Mouse (Mus musculus) heart, embryonic 13.5 days (tissue): ENCODE data around the gene Vav2. TPM values are rescaled to one million over a fixed set of nuclear protein-coding genes. Genes with fewer than 3 reads are reported as not detected.

Source experiments
- ATAC-seq: fragments of 200-750 bp; cut with Nextera tagmentation; 2 replicates; pipeline ENCODE4 v1.8.0; 2017; ENCODE audit warnings: moderate TSS enrichment; ENCODE audit not compliant: insufficient number of reproducible peaks, low FRiP score, low TSS enrichment; ENCODE audit errors: extremely low read depth
- H3K27ac ChIP-seq: fragments of 300-500 bp; sonication (generic); replicated peaks from 2 replicates; pipeline ENCODE4 v1.5.1; 2015; ENCODE audit warnings: moderate library complexity, mild to moderate bottlenecking, inconsistent platforms
- H3K27me3 ChIP-seq: fragments of 300-500 bp; sonication (generic); replicated peaks from 2 replicates; pipeline ENCODE4 v1.6.1; 2015; ENCODE audit warnings: mild to moderate bottlenecking, inconsistent platforms
- H3K36me3 ChIP-seq: fragments of 300-500 bp; sonication (generic); 2 replicates; pipeline ENCODE4 v1.6.1; 2015; ENCODE audit warnings: mild to moderate bottlenecking, inconsistent platforms
- H3K4me1 ChIP-seq: fragments of 300-500 bp; sonication (generic); 2 replicates; pipeline ENCODE4 v1.6.1; 2015; ENCODE audit warnings: inconsistent platforms
- H3K4me2 ChIP-seq: fragments of 300-500 bp; sonication (generic); 2 replicates; pipeline ENCODE4 v1.6.1; 2015; ENCODE audit warnings: inconsistent platforms, mild to moderate bottlenecking, moderate library complexity
- H3K4me3 ChIP-seq: fragments of 300-500 bp; sonication (generic); 2 replicates; pipeline ENCODE4 v1.5.1; 2015; ENCODE audit warnings: moderate library complexity, mild to moderate bottlenecking, inconsistent platforms
- H3K9ac ChIP-seq: fragments of 300-500 bp; sonication (generic); 2 replicates; pipeline ENCODE4 v1.6.1; 2015; ENCODE audit warnings: inconsistent platforms, mild to moderate bottlenecking, moderate library complexity
- H3K9me3 ChIP-seq: fragments of 300-500 bp; sonication (generic); 2 replicates; pipeline ENCODE4 v1.6.1; 2016; ENCODE audit warnings: inconsistent platforms
- WGBS: fragments of 180-500 bp; shearing (Covaris S2); methylation state at CpG from one replicate; pipeline ENCODE4 v1.1.7; 2015; ENCODE audit warnings: mixed read lengths; 5-methylcytosine and 5-hydroxymethylcytosine counted together
- polyA plus RNA-seq: library from polyadenylated mRNA; unstranded; fragments of >200 nt; fragmentation: Nextera tagmentation; extraction: Ambion mirVana; gene quantifications from 2 replicates; pipeline ENCODE4 v1.2.1, GENCODE M21; 2015

The Vav2 gene
- polyA plus RNA-seq, 1 experiment from 2014 or later = 2.7 TPM

DNA sequence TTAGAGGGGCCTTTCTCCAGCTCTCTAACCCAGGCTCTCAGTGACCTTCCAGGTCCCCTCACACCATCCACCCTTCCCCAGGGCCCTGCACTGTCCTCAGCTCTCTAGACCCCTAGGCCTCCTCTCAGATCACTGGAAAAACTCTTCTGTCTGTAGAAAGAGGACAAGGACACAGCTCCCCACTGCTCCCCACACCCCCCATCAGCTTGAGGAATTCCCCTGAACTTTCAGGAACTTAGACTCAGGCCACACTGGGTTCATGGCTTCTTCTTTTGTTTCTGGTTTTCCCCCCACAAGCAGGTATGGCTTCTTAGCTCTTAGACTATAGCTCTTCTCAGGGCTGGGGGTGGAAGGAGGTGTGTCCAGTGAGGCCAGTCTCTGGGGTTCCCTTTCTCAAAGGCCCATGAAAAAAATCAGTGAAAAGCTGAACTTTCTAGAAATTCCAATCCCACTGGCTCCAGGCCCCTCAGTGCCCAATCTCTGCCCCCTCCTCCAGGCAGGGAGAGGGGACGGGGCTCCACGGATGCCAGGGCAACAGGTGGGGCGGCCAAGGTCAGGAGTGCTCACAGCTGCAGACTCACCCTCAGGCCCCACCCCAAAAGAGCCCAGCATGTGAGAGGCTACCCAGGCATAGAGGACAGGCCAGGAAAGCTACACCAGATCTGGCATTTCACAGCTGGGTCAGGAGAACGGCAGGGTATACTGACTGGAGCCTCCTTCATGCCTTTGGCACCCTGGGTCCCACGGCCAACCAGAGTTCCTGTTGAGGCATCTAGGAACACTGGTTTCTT lies 21.5 kb downstream of the Vav2 start:
- Histone ChIP-seq H3K27ac (no peak overlapping the region), H3K27me3 (no peaks in the 10 kb centered on the region), H3K9me3 (no peaks in the 10 kb centered on the region), H3K9ac (peak overlapping the region; percentile 28; the same call in 1 of the 2 replicates), H3K36me3 (no peaks in the 10 kb centered on the region), H3K4me1 (peaks cover 38% of the 10 kb centered on the region), H3K4me3 (no peak overlapping the region), H3K4me2 (no peak overlapping the region)
- no peak for ATAC-seq
- 63% methylated on average over 5 of the region's 5 CpGs for WGBS

DNA sequence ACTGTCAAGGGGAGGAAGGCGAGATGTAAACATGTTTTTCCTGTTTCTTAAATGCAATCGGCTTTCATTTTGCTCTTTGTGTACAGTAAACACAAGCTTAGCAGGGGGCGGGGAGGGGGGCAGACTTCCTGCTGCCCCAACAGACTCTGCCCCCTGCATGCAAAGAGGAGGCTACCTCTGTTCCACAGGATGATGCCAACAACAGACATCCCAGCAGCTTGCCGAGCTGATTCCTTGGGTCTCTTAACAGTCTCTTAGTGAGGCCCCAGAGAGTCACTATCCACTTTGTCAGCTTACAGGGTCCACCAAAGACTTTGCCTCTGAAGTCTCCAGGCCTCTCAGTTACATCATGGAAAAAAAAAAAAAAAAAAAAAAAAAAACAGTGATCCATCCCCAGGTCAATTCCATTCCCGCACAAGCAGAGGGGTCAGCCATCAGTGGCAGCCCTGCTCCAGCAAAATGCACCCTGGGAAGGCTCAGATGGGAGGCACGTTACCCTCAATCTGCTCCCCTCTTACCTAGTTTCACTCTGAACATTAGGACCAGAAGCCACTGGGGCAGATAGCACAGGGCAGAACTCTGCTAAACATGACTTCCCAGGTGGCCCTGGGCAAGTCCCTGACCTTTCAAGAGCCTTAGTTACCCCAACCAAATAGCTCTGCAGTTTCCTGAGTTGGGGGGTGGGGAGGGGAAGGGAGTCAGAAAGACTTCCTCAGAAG lies 22.3 kb downstream of the Vav2 start:
- H3K9ac ChIP-seq = peak overlapping the region; percentile 28; the same call in 1 of the 2 replicates
- WGBS = 51% methylated on average over 6 of the region's 6 CpGs
- no peak overlapping the region for H3K27ac ChIP-seq
- H3K4me3 ChIP-seq = no peak overlapping the region
- no peaks in the 10 kb centered on the region for H3K27me3 ChIP-seq
- no peaks in the 10 kb centered on the region for H3K9me3 ChIP-seq
- H3K36me3 ChIP-seq = peaks cover 4% of the 10 kb centered on the region; the same call in 1 of the 2 replicates
- no peak for ATAC-seq
- peaks cover 38% of the 10 kb centered on the region for H3K4me1 ChIP-seq
- H3K4me2 ChIP-seq = no peak overlapping the region

DNA sequence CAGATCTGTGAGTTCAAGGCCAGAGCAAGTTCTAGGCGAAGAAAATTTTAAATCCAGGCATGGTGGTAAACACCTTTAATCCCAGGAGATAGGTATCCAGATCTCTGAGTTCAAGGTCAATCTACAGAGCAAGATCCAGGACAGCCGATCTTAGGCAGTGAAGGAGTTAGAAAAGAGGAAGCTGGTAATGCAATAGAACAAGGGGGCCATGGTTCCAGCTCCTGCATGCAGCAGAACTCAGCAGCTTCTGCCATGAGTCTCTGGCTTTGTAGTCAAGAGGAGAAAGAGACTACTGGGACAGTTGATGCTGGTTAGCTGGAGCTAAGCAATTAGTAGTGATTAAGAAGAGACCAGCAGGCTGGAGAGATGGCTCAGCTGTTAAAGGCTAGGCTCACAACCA lies 25.3 kb downstream of the Vav2 start:
- Histone ChIP-seq H3K4me1 (peaks cover 31% of the 10 kb centered on the region), H3K4me3 (no peak overlapping the region), H3K27me3 (peaks cover 6% of the 10 kb centered on the region; the same call in 1 of the 2 replicates), H3K4me2 (no peak overlapping the region), H3K27ac (no peak overlapping the region), H3K9ac (no peak overlapping the region), H3K9me3 (no peaks in the 10 kb centered on the region), H3K36me3 (peaks cover 10% of the 10 kb centered on the region; the same call in 1 of the 2 replicates)
- 77% methylated on average over 2 of the region's 2 CpGs for WGBS
- no peak for ATAC-seq

DNA sequence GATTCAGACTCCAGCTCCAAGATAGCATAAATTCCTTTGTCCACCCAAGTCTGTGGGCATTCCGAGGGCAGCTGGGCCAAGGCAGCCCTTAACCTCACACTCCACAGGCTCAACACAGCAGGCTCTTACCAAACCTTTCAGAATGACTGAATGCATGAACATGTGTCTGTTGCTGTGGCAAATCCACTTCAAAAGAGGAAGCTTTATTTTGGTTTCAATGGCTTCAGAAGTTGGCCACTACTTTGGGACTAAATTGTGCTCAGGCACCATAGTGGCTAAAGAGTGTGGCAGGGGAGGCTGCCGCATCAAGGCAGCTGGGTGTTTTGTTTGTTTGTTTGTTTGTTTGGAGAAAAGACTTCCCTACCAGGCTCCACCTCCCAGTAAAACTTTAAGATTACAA lies 26.8 kb downstream of the Vav2 start:
- H3K27me3 ChIP-seq = peaks cover 20% of the 10 kb centered on the region; the same call in 1 of the 2 replicates
- 85% methylated on average over 2 of the region's 2 CpGs for WGBS

DNA sequence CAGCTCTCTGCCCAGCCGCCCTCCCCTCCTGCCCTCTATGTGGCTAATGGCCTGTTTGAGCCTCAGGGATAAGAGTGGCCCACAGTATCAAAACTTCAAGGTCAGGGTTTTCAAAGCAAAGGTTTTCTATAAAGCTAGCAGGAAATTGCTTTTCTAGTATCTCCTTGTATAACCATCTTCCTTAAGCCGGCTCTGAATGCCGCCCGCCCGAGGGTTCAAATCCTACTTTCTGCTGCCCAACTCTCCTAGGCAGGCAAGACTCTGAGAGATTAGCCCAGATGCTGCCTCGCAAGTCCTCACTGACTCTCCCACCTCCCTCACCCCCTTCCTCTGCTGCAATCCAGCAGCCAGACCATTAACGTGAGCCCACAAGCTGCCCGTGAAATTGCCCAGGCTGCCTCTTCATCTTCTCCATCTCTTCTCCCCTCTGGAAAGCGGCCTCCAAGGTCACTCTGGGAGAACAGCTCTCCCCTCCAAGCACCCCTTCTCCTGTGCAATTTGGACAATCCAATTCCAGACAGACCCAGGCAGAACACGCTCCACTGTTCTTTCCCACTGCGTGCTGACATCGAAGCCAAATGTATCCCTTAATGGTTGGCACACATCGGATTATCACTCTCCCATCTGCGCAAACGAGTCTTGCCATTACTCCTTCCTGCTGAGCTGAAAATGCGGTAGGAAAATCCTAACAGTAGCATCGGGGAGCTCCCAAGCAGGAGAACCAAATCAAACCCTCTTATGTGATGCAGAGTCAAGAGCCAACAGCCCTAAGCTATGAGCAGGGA lies 30.0 kb downstream of the Vav2 start:
- peaks cover 10% of the 10 kb centered on the region; the same call in 1 of the 2 replicates for H3K36me3 ChIP-seq
- H3K9ac ChIP-seq = 0 out of 2 replicates have a peak overlapping the region, but pooled peaks have one; percentile 12
- peaks cover 43% of the 10 kb centered on the region for H3K4me1 ChIP-seq
- H3K27me3 ChIP-seq = peaks cover 37% of the 10 kb centered on the region; the same call in 1 of the 2 replicates
- no peak overlapping the region for H3K4me3 ChIP-seq
- 59% methylated on average over 17 of the region's 17 CpGs for WGBS
- H3K27ac ChIP-seq = no peak overlapping the region
- H3K9me3 ChIP-seq = no peaks in the 10 kb centered on the region
- ATAC-seq = no peak
- no peak overlapping the region for H3K4me2 ChIP-seq

More for the DNA sequence above, 26.8 kb downstream of the Vav2 start:
- Histone ChIP-seq H3K4me1 (peaks cover 31% of the 10 kb centered on the region), H3K36me3 (peaks cover 10% of the 10 kb centered on the region; the same call in 1 of the 2 replicates), H3K9me3 (no peaks in the 10 kb centered on the region), H3K4me2 (no peak overlapping the region), H3K27ac (no peak overlapping the region), H3K4me3 (no peak overlapping the region), H3K9ac (no peak overlapping the region)
- ATAC-seq = no peak

DNA sequence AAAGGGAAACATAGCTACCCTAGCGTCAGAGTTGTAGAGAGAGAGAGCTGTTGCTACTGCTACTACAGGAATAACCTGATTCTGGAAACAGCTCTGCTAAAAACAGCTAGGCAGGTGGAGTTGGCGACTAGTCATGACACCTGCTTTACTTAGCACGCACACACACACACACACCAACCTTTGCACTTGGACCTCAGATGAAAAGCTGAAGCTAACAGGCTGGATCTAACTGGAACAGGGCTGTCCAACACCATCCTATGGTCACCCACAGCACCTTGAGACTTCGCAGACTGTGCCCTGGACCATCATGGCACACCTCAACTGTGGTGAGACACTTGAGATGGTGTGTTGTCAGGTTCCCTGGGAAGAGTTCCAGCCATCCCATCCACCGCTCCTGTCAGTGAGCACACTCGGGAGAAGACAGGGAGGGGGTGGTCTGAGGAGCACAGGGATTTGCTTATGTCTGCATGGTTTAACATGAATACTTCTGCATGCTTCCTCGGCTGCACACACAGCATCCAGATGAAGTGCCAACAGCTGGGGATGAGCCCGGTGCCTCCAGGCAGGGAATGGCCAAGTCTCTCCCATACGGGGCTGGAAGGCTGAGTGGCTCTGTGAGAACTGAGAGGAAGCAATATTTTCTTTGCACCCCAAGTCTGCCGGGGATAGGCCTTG lies 32.5 kb downstream of the Vav2 start:
- Histone ChIP-seq H3K4me3 (no peak overlapping the region), H3K4me2 (no peak overlapping the region), H3K27ac (no peak overlapping the region), H3K36me3 (0 out of 2 replicates have a peak, but pooled peaks cover 5% of the 10 kb centered on the region), H3K9me3 (no peaks in the 10 kb centered on the region), H3K27me3 (peaks cover 37% of the 10 kb centered on the region; the same call in 1 of the 2 replicates), H3K9ac (no peak overlapping the region), H3K4me1 (peaks cover 68% of the 10 kb centered on the region)
- WGBS = 58% methylated on average over 10 of the region's 10 CpGs
- ATAC-seq = no peak

DNA sequence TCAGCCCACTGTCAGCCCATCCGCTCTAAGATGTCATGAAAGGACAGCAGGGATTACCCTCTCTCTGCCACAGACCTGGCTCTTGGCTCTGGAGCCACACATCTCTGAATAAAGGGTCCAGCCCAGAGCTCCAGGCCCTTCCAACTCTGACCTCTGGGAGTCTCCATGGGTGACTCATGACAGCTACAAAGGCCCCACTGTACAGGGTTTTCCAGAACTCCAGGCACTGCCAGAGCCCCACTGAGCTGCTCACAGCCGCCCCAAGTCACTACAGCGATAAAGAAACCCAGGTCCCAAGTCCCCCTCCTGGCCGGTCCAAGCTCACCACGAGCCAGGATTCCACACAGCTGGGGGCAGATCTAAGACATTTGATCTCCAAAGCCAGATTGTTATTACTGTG lies 34.6 kb downstream of the Vav2 start:
- WGBS = 30% methylated on average over 5 of the region's 5 CpGs
- H3K4me1 ChIP-seq = peaks cover 72% of the 10 kb centered on the region
- H3K27me3 ChIP-seq = peaks cover 41% of the 10 kb centered on the region; the same call in 1 of the 2 replicates
- no peak overlapping the region for H3K4me3 ChIP-seq
- H3K9ac ChIP-seq = 0 out of 2 replicates have a peak overlapping the region, but pooled peaks have one; percentile 6
- no peak for ATAC-seq
- H3K27ac ChIP-seq = peak overlapping the region; percentile 8; the same call in 1 of the 2 replicates
- H3K36me3 ChIP-seq = no peaks in the 10 kb centered on the region
- H3K9me3 ChIP-seq = peaks cover under 1% of the 10 kb centered on the region; the same call in 1 of the 2 replicates
- H3K4me2 ChIP-seq = no peak overlapping the region

DNA sequence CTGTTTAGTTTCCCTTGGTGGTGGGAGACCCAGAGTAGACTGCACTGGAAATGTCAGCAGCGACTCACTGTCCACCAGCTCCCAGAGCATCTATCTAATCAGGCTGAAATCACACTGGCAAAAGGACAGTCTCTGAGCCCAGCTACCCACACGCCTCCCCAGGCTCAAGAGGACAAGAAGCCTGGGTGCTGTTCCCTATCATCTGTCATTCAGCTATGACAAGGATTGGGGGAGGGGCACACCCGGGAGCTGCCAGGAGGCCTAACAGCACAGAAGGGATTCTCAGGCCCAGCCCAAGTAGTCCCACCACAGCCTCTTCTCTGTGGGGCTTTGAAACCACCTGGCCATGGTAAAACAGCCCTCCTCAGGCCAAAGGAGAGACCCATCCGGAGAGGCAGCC lies 36.1 kb downstream of the Vav2 start:
- Histone ChIP-seq H3K4me2 (peak overlapping the region; percentile 5; the same call in 1 of the 2 replicates), H3K36me3 (peaks cover 5% of the 10 kb centered on the region; the same call in 1 of the 2 replicates), H3K4me3 (no peak overlapping the region), H3K9me3 (peaks cover 4% of the 10 kb centered on the region; the same call in 1 of the 2 replicates), H3K4me1 (peaks cover 58% of the 10 kb centered on the region), H3K9ac (peak overlapping the region; percentile 54; the same call in 1 of the 2 replicates), H3K27me3 (peaks cover 31% of the 10 kb centered on the region; the same call in 1 of the 2 replicates), H3K27ac (peak overlapping the region; percentile 50)
- no peak for ATAC-seq
- WGBS = 26% methylated on average over 4 of the region's 4 CpGs

DNA sequence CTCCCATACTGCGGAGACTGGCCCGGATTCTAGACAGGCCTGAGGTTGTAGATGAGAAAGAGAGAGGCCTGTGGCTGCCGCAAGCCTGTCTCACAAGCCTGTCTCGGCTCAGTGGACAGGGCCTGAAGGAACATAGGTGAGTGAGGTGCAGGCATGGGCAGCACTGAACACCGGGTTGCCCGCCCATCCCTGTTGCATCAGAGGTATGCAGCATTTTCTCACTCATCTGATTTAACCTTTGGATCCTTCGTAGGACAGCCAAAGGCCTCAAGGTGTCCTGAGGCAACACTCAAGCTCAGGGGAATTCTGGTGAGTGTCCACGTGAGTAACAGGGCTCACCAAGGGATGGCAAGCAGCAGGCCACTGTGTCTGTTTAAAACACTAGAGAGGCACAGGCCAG lies 36.5 kb downstream of the Vav2 start:
- Histone ChIP-seq H3K4me1 (peaks cover 55% of the 10 kb centered on the region), H3K9ac (peak overlapping the region; percentile 54; the same call in 1 of the 2 replicates), H3K27ac (peak overlapping the region; percentile 50), H3K4me3 (no peak overlapping the region), H3K36me3 (peaks cover 5% of the 10 kb centered on the region; the same call in 1 of the 2 replicates), H3K27me3 (peaks cover 31% of the 10 kb centered on the region; the same call in 1 of the 2 replicates), H3K9me3 (peaks cover 4% of the 10 kb centered on the region; the same call in 1 of the 2 replicates), H3K4me2 (no peak overlapping the region)
- ATAC-seq = no peak
- 53% methylated on average over 8 of the region's 8 CpGs for WGBS
